Mouse (Mus musculus) T-cell, adult 66 days (primary cell): Measurements from ENCODE around the gene Wdtc1. TPM values are rescaled to one million over a fixed set of nuclear protein-coding genes. Genes with fewer than 3 reads are reported as not detected.

Experiments used
- total RNA-seq, 2 experiments: library from RNA; stranded (reverse); gene quantifications; 3 replicates in 1 of 2; 4 replicates in 1 of 2; pipeline ENCODE4 v1.2.4; 2023

The Wdtc1 gene
- 10 to 100 TPM; 47.0 to 49.6 TPM for total RNA-seq

DNA sequence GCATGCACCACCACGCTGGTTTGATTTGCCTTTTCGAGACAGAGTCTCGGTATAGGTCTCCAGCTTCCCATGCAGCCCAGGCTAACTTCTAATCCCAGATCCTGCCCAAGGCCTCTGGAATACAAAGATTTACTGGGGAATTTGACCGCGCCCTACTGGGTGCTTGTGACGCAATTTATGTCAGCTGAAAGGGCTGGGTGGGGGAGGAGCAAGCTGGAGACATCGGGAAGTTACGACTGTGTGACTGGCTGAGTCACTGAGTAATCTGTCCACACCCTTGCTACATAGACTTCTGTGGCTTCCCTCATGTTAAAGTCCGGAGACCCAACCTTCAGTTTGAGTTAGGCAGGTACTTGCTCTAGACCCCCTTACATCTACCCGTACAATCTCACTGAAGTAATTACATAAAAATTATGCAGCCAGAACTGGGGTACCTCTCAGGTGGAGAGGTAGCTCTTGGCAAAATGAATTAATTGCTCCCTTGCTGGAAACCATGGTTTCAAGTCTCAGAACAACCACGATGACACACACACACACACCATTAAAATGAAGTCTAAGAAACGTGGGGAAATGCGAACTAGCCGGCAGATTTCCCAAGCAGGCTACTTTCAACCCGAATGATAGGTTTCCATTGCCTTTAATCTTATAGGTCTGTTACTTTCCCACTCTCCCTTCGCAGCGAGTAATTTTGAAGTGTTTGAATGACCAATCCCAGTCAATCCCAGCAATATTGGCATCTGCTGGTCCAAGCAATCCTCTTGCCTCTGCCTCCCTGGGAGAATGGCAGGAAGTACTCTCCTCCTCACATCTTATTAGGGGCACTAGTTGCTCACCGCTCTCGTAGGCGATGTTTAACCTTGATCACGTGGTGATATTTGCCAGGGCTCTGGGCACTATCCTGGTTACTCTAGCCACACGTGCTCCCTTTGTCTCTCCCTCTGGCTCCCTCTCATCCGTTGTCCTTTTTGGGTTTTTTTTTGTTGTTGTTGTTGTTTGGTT, at the start of gene Wdtc1:
TSS of gene Wdtc1 (minus strand) at position 115 of the 999 bp plus-strand sequence.

DNA sequence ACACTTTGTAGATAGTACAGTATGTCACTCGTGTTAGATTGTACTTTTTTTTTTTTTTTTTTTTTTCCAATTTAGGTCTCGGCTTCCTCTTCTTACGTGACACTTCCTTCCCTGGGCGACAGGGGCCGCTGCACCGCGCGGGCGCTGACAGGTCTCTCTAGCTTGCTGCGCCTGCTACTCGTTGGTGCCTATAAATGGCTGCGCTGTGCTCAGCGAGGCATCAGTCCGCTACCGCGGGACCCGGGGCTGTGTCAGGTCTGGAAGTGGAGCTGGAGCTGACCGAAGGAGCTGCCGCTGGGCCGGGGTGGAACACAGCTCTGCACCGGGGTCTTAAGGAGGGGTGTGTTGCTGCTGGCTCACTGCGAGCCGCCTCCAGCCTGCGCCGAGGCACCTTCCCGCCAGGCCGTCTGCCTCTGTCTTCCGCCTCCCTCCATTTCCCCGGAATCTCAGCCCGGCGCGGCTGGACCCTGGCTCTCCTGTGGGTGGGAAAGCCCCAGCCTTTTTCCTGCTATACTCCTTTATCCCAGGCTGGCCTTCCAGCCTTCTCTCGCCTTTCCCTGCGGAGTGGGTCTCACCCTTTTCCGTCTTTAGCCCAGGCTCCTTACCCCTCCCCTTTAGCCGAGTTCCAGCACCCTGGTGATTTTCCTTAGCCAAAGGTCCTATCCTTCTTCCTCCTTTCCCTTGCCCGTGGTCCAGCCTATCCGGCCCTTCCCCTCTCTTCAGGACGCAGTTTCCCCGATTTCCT, 16.4 kb upstream of the Wdtc1 start, which contains the start of gene Slc9a1:
TSS of gene Slc9a1 (plus strand) at position 154 of the 745 bp plus-strand sequence.

DNA sequence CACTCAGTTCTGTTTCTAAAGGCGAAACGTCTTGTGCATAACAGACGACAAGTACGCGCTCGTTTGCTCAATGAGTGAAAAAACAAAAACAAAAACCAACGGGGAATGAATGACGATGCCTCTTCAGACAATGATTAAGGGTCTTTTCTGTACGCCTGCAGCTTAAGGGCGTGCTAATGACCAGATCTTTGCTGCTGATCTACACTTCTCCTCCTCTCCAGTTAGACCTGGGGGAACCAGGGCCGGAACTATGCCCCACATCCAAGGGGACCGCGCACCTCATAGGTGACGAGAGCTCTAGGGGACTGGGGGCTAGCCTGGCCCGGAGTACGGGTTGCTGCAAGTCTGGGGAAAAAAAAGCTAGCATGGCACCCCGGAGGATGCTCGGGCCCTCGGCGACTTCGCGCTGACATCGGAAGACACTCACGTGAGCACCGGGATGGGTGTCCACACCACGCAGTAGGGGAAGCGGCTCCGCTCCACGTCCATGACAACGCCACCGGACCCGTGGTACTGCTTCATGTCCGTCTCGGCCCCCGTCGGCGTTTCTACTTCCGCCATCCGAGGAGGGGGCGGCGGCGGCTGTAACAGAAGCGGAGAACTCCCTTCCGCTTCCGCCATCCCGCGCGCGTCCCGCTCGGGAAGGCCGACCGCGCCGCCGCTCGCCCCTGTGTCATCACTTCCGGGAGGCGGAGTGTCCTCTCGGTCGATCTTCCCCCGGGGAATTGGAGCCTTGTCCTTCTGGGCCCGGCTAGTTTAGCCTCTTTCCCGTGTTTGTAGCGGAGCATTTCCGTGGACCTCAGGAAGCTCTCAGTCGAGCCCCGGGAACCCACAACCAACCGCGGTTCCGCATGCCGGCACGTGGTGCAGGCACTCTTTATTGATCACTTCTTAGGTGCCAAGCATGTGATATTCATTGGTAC, 75.9 kb downstream of the Wdtc1 start, which contains the start of gene Tmem222:
TSS of gene Tmem222 (minus strand) at position 689 of the 923 bp plus-strand sequence.

DNA sequence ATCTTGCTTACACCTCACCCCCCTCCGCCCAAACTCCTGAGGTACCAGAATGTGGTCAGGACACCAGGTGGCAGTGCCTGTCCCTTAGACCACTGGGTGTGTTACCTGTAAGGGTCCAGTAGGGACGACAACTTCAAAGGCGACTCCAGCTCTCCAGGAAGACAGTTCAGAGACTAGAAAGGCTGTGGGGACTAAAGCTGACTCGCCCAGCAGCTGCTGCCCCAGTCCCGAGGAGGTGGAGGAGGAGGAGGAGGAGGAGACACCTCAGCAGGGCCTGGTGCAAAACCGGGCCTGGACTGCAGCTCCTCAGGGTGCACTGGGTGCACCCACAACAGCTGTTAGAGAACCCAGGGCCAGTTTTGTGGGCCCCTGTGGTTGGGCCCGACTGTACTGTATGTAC, 90.4 kb downstream of the Wdtc1 start, which contains the start of gene Sytl1:
TSS of gene Sytl1 (minus strand) at position 232 of the 400 bp plus-strand sequence.

Other genes with a start within 250 kb of the Wdtc1 start
- 100 to 1,000 TPM; 228 to 232 TPM for gene Wasf2, start 223.0 kb downstream of the Wdtc1 start, total RNA-seq
- 1 to 10 TPM; 2.5 to 3.1 TPM for gene Cd164l2, start 141.3 kb downstream of the Wdtc1 start, total RNA-seq
- not detected for gene Gpr3, start 140.9 kb downstream of the Wdtc1 start, total RNA-seq
- gene Map3k6, start 112.7 kb downstream of the Wdtc1 start, total RNA-seq, result under 1 TPM; 0.50 to 0.56 TPM
- 10 to 100 TPM; 33.8 to 37.4 TPM for gene Sytl1, start 90.4 kb downstream of the Wdtc1 start, total RNA-seq
- gene Tmem222, start 75.7 kb downstream of the Wdtc1 start, total RNA-seq, result 10 to 100 TPM; 62.1 to 66.2 TPM
- 10 to 100 TPM; 56.5 to 58.9 TPM for gene Slc9a1, start 16.2 kb upstream of the Wdtc1 start, total RNA-seq
- gene Tent5b, start 126.7 kb upstream of the Wdtc1 start, total RNA-seq, result not detected
- gene Trnp1, start 145.1 kb upstream of the Wdtc1 start, total RNA-seq, result 10 to 100 TPM; 11.6 to 21.7 TPM
- under 1 TPM; 0.52 to 0.80 TPM for gene Kdf1, start 165.5 kb upstream of the Wdtc1 start, total RNA-seq
- gene Nudc, start 192.5 kb upstream of the Wdtc1 start, total RNA-seq, result 10 to 100 TPM; 72.2 to 79.8 TPM
- not detected for gene Nr0b2, start 199.9 kb upstream of the Wdtc1 start, total RNA-seq
- 10 to 100 TPM; 21.4 to 32.4 TPM for gene Gpatch3, start 221.3 kb upstream of the Wdtc1 start, total RNA-seq
- gene Gpn2, start 230.9 kb upstream of the Wdtc1 start, total RNA-seq, result 10 to 100 TPM; 27.0 to 29.2 TPM
- gene Sfn, start 248.7 kb upstream of the Wdtc1 start, total RNA-seq, result 10 to 100 TPM; 59.4 to 60.3 TPM